Mouse (Mus musculus) liver, embryonic 16.5 days (tissue): ENCODE results near the gene Chrnb4. TPM values are rescaled to one million over a fixed set of nuclear protein-coding genes. Genes with fewer than 3 reads are reported as not detected.
A peak's percentile ranks its signal among the peaks of the same experiment; 100 is the strongest.

ENCODE experiments used
- ATAC-seq: fragments of 200-750 bp; cut with Nextera tagmentation; 2 replicates; pipeline ENCODE4 v1.8.0; 2017; ENCODE audit warnings: low read depth, mild to moderate bottlenecking, moderate number of reproducible peaks, moderate library complexity
- H3K27ac ChIP-seq: fragments of 300-500 bp; sonication (generic); 2 replicates; pipeline ENCODE4 v1.5.1; 2014; ENCODE audit warnings: mild to moderate bottlenecking, low read length
- H3K27me3 ChIP-seq: fragments of 300-500 bp; sonication (generic); 2 replicates; pipeline ENCODE4 v1.6.1; 2014; ENCODE audit warnings: low read depth, low read length, mixed read lengths; ENCODE audit not compliant: control insufficient read depth, insufficient read depth
- H3K36me3 ChIP-seq: fragments of 300-500 bp; sonication (generic); 2 replicates; pipeline ENCODE4 v1.6.1; 2014; ENCODE audit warnings: mild to moderate bottlenecking; ENCODE audit not compliant: control insufficient read depth, insufficient read depth
- H3K4me1 ChIP-seq: fragments of 300-500 bp; sonication (generic); 2 replicates; pipeline ENCODE4 v1.6.1; 2014; ENCODE audit warnings: low read depth, low read length, mixed read lengths; ENCODE audit not compliant: control insufficient read depth
- H3K4me2 ChIP-seq: fragments of 300-500 bp; sonication (generic); 2 replicates; pipeline ENCODE4 v1.6.1; 2014; ENCODE audit warnings: low read depth, low read length, mixed read lengths
- H3K4me3 ChIP-seq: fragments of 300-500 bp; sonication (generic); 2 replicates; pipeline ENCODE4 v1.5.1; 2014; ENCODE audit warnings: low read depth, mild to moderate bottlenecking, low read length
- H3K9ac ChIP-seq: fragments of 300-500 bp; sonication (generic); 2 replicates; pipeline ENCODE4 v1.6.1; 2014; ENCODE audit warnings: low read depth, low read length
- H3K9me3 ChIP-seq: fragments of 300-500 bp; sonication (generic); replicated peaks from 2 replicates; pipeline ENCODE4 v1.6.1; 2016; ENCODE audit warnings: low read length; ENCODE audit not compliant: control insufficient read depth
- WGBS: fragments of 180-500 bp; shearing (Covaris S2); extraction: QIAGEN DNeasy Blood & Tissue Kit; methylation state at CpG from one replicate; pipeline ENCODE4 v1.1.7; 2014; ENCODE audit not compliant: insufficient replicate concordance; 5-methylcytosine and 5-hydroxymethylcytosine counted together
- polyA plus RNA-seq: library from polyadenylated mRNA; unstranded; fragments of >200 nt; fragmentation: Nextera tagmentation; extraction: Ambion mirVana; gene quantifications from 2 replicates; pipeline ENCODE4 v1.2.1, GENCODE M21; 2015

Gene Chrnb4
- polyA plus RNA-seq, 1 experiment from 2014 or later: 0.04 TPM

- H3K27me3 ChIP-seq: no peaks in the 10 kb centered on the region
- ATAC-seq: no peak
- WGBS: 73% methylated on average over 4 of the region's 4 CpGs
- no peak overlapping the region for H3K4me3 ChIP-seq
- no peaks in the 10 kb centered on the region for H3K9me3 ChIP-seq
- H3K27ac ChIP-seq: no peak overlapping the region
- H3K4me1 ChIP-seq: no peaks in the 10 kb centered on the region
- no peak overlapping the region for H3K9ac ChIP-seq
- no peak overlapping the region for H3K4me2 ChIP-seq
- no peaks in the 10 kb centered on the region for H3K36me3 ChIP-seq
Observed at GRCm38 (mm10) chr9:55058067-55058466, 9.5 kb upstream of the Chrnb4 start.

- no peak overlapping the region for H3K9ac ChIP-seq
- H3K27ac ChIP-seq: no peak overlapping the region
- H3K9me3 ChIP-seq: no peaks in the 10 kb centered on the region
- peak; percentile 59; the same call in 1 of the 2 replicates for ATAC-seq
- no peak overlapping the region for H3K4me2 ChIP-seq
- no peaks in the 10 kb centered on the region for H3K4me1 ChIP-seq
- WGBS: 46% methylated on average over 2 of the region's 2 CpGs
- no peak overlapping the region for H3K4me3 ChIP-seq
- no peaks in the 10 kb centered on the region; the same call in 1 of the 2 replicates for H3K27me3 ChIP-seq
- H3K36me3 ChIP-seq: no peaks in the 10 kb centered on the region
Observed at GRCm38 (mm10) chr9:55055386-55055930, 6.9 kb upstream of the Chrnb4 start.

GRCm38 (mm10) chr9:55046764-55047163 lies 1.8 kb downstream of the Chrnb4 start:
- no peak overlapping the region for H3K27ac ChIP-seq
- no peaks in the 10 kb centered on the region for H3K36me3 ChIP-seq
- no peak overlapping the region for H3K4me2 ChIP-seq
- no peaks in the 10 kb centered on the region for H3K4me1 ChIP-seq
- H3K9me3 ChIP-seq: no peaks in the 10 kb centered on the region
- WGBS: 1% methylated on average over 3 of the region's 3 CpGs
- no peak overlapping the region for H3K9ac ChIP-seq
- no peak overlapping the region for H3K4me3 ChIP-seq
- peaks cover 2% of the 10 kb centered on the region for H3K27me3 ChIP-seq
- no peak for ATAC-seq

- no peak overlapping the region for H3K27ac ChIP-seq
- no peaks in the 10 kb centered on the region for H3K36me3 ChIP-seq
- no peaks in the 10 kb centered on the region for H3K9me3 ChIP-seq
- H3K4me1 ChIP-seq: no peaks in the 10 kb centered on the region
- H3K27me3 ChIP-seq: peaks cover 2% of the 10 kb centered on the region; the same call in 1 of the 2 replicates
- no peak for ATAC-seq
- no peak overlapping the region for H3K4me2 ChIP-seq
- H3K9ac ChIP-seq: no peak overlapping the region
- H3K4me3 ChIP-seq: no peak overlapping the region
- 51% methylated on average over 2 of the region's 2 CpGs for WGBS
Observed at GRCm38 (mm10) chr9:55045001-55045400, 3.6 kb downstream of the Chrnb4 start.

GRCm38 (mm10) chr9:55043688-55044087 lies 4.9 kb downstream of the Chrnb4 start:
- 28% methylated on average over 8 of the region's 8 CpGs for WGBS
- no peaks in the 10 kb centered on the region for H3K4me1 ChIP-seq
- H3K27me3 ChIP-seq: peaks cover 2% of the 10 kb centered on the region; the same call in 1 of the 2 replicates
- no peak for ATAC-seq
- H3K27ac ChIP-seq: no peak overlapping the region
- no peak overlapping the region for H3K4me2 ChIP-seq
- no peaks in the 10 kb centered on the region for H3K9me3 ChIP-seq
- H3K36me3 ChIP-seq: no peaks in the 10 kb centered on the region
- H3K9ac ChIP-seq: no peak overlapping the region
- no peak overlapping the region for H3K4me3 ChIP-seq

- no peaks in the 10 kb centered on the region for H3K9me3 ChIP-seq
- no peak overlapping the region for H3K9ac ChIP-seq
- H3K27me3 ChIP-seq: no peaks in the 10 kb centered on the region
- H3K36me3 ChIP-seq: no peaks in the 10 kb centered on the region
- 56% methylated on average over 2 of the region's 2 CpGs for WGBS
- no peak for ATAC-seq
- no peak overlapping the region for H3K27ac ChIP-seq
- H3K4me3 ChIP-seq: no peak overlapping the region
- H3K4me2 ChIP-seq: no peak overlapping the region
- no peaks in the 10 kb centered on the region for H3K4me1 ChIP-seq
Observed at GRCm38 (mm10) chr9:55041389-55041788, 7.2 kb downstream of the Chrnb4 start.

GRCm38 (mm10) chr9:55039983-55040382 lies 8.6 kb downstream of the Chrnb4 start:
- Histone ChIP-seq H3K27me3 (no peaks in the 10 kb centered on the region), H3K27ac (no peak overlapping the region), H3K9me3 (no peaks in the 10 kb centered on the region), H3K4me1 (no peaks in the 10 kb centered on the region), H3K9ac (no peak overlapping the region), H3K4me2 (no peak overlapping the region), H3K36me3 (no peaks in the 10 kb centered on the region), H3K4me3 (no peak overlapping the region)
- ATAC-seq: no peak
- WGBS: 56% methylated on average over 5 of the region's 5 CpGs

GRCm38 (mm10) chr9:55038948-55039347 lies 9.6 kb downstream of the Chrnb4 start:
- Histone ChIP-seq H3K4me1 (no peaks in the 10 kb centered on the region), H3K27ac (no peak overlapping the region), H3K27me3 (no peaks in the 10 kb centered on the region), H3K36me3 (no peaks in the 10 kb centered on the region), H3K4me3 (no peak overlapping the region), H3K9me3 (no peaks in the 10 kb centered on the region), H3K4me2 (no peak overlapping the region), H3K9ac (no peak overlapping the region)
- no peak for ATAC-seq
- 62% methylated on average over 8 of the region's 8 CpGs for WGBS

- no peaks in the 10 kb centered on the region for H3K9me3 ChIP-seq
- H3K27ac ChIP-seq: no peak overlapping the region
- WGBS: 44% methylated on average over 6 of the region's 6 CpGs
- peaks cover 9% of the 10 kb centered on the region for H3K27me3 ChIP-seq
- H3K36me3 ChIP-seq: no peaks in the 10 kb centered on the region
- no peak for ATAC-seq
- no peaks in the 10 kb centered on the region for H3K4me1 ChIP-seq
- H3K4me3 ChIP-seq: no peak overlapping the region
- no peak overlapping the region for H3K9ac ChIP-seq
- H3K4me2 ChIP-seq: no peak overlapping the region
Observed at GRCm38 (mm10) chr9:55031435-55032167, 17.0 kb downstream of the Chrnb4 start.
